Mouse (Mus musculus) cerebellum, postnatal 25 days (tissue): ENCODE measurements around the gene Vamp9.

ENCODE experiments used
- DNase-seq, 2 experiments: peaks; one replicate each; pipeline ENCODE4 v3.0.0; 2021; ENCODE audit warnings: mixed read lengths in 2 of 2

Gene Vamp9

GRCm38 (mm10) chr5:99941776-99942502, 35.9 kb downstream of the Vamp9 start:
- no peak for DNase-seq

- DNase-seq: no peak
These were observed 46.5 kb downstream of the Vamp9 start for GRCm38 (mm10) chr5:99952513-99952912.

- no peak for DNase-seq
These were observed 47.8 kb downstream of the Vamp9 start for GRCm38 (mm10) chr5:99953883-99954282.

DNA sequence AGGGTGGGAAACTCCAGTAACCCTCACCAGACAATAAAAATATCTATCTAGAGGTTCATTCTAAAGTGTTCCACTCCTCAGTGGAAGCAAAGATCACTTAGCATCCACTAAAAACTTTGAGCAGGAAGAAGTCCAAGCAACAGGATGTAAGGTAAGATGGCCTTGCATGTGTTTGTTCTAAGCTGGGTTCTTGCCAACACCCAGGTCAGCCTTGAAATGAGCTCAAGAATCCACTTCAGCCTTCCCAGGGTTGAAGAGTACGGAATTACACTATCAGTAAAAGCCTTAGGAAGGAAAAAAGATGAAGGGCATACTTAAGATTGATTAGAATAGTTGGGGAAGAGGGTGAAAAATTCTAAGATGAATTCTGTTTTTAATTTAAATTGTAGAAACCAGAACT, 52.6 kb downstream of the Vamp9 start:
- DNase-seq: no peak

GRCm38 (mm10) chr5:99959236-99959936, 53.3 kb downstream of the Vamp9 start:
- no peak for DNase-seq

DNA sequence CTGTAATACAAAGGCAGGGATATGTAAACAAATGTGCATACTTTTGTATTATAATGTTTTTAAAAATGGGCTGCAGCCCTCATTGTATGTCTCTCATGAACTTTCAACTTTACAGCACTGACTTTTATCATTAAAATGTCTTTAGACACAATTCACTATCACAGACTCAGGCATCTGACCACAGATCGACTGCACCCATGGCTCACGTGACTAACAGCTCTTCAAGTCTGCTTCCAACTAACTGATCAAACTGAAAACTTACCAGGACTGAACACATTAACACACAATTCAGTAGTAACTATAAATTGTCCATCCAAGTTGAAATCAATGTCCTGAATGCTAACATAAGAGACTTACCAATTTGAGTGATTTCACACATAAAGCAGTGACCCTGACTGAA, 53.9 kb downstream of the Vamp9 start:
- DNase-seq: no peak

- DNase-seq: no peak
These were observed 67.9 kb downstream of the Vamp9 start for GRCm38 (mm10) chr5:99973941-99974340.

DNA sequence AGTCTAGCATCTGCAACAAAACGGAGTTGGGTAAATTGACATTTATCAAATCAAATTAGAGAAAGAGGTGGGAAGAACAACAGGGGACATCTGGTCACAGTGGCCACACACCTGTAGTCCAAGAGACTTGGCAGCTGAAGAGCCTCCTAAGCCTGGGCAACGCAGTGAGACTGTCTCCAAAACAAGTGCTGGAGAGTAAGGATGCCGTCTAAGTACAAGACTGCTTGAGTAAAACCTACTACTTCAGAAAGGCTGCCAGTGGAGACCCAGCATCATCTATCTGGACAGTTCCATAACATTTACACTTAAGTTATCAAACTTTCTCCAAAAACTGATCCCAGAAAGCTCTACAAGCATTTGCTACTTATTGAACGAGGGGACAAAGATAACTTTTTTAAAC, 69.0 kb downstream of the Vamp9 start:
- DNase-seq: peak in 1 of 2 experiments; percentile 23

DNA sequence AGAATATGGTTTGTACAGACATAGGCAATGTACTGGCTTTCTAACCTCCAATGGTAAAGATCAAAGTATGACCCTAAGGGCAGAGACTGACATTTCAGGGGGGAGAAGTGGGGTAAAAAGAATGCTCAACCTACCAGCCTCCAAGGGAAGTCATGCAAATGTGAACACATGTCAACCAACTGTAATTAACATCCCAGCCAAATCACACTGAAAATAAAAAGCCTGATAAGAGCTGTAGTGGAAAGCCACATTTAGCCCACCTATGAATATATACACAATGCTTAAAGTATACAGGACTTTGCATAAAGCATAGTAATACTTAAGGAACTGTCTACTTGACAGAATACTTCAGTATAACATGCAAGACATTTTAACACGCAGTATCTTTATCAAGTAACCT, 69.7 kb downstream of the Vamp9 start:
- DNase-seq: no peak

GRCm38 (mm10) chr5:99976334-99976955, 70.4 kb downstream of the Vamp9 start:
- no peak for DNase-seq

- DNase-seq: peak; percentile 68 to 83
These were observed 71.7 kb downstream of the Vamp9 start for GRCm38 (mm10) chr5:99977516-99978301.

GRCm38 (mm10) chr5:99978699-99979442, 72.8 kb downstream of the Vamp9 start, which contains the start of the genes Hnrnpd and 4930524J08Rik:
Hnrnpd (minus strand) TSS chr5:99978938.
4930524J08Rik (plus strand) TSS chr5:99979061.
- peak; percentile 91 to 97 for DNase-seq

DNA sequence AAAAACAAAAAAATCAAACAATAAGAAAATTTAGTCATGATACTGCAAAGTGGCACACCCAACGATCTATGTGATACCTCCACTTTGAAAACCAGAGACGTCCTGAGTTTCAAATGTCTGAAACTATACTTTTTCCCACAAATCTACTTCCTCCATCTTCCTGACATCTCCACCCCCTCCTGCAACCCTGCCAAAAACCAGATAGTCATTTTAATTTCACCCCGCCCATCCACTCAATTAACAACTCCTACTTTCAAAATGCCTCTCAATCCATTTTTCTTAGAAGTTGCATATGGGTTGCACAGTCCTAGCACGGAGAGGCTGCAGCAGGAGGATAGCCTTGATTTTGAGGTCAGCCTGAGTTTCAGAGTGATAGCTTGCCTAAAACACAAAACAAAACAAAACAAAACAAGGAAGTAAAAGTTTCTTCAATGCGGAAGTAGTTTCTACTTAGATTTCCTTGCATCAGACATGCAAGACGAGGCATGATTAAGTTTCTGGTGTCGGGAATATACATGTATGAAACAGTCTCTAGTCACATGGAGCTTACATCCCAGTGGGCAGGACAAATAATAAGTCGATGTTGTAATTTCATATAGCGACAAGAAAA, 77.5 kb downstream of the Vamp9 start:
- no peak for DNase-seq

DNA sequence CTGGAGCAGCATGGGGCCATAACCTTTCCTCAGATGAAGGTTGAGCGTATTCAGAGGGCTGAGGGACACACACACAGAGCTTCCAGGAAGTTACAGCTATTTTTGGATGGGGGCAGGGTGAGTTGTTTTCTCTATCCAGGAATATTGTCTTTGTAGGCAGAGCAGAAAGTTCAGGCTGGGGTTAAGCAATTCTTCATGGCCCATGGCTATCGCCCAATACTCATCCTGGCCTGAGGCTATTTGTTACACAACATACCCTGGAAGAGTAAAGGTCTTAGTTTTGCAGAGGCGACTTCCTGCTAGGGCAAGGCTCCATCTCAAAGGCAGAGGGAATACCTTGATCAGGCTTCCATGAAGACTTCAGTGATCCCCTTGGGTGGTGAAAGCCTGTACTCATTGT, 88.1 kb downstream of the Vamp9 start:
- DNase-seq: no peak

- DNase-seq: no peak
These were observed 88.6 kb downstream of the Vamp9 start for GRCm38 (mm10) chr5:99994680-99995079.

DNA sequence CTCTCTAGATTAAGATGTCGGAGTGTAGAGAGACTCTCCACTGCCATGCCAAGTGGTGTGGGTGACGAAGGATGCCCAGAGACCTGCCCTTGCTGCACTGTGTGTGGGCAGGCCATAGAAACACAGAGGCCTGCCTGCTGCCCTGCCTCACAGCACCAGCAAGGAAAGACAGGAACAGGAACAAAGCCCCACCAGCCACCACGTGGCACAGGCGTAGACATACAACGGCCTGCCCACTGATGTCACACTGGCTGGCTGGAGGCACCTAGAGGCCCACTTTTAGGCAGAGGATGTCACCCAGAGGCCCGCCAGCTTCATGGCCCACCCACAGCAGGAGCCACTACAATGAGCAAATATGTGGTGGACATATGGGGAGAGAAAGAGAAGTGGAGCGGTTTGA, 94.0 kb downstream of the Vamp9 start:
- no peak for DNase-seq

- DNase-seq: no peak
These were observed 94.4 kb downstream of the Vamp9 start for GRCm38 (mm10) chr5:100000500-100000899.
